Mouse (Mus musculus): ENCODE data around the gene Lhfpl3.
A peak's percentile ranks its signal among the peaks of the same experiment; 100 is the strongest.

Gene Lhfpl3

GRCm38 (mm10) chr5:23154439-23154838 lies 408.6 kb downstream of the Lhfpl3 start:
- DNase-seq = no peak

GRCm38 (mm10) chr5:23165947-23166350 lies 420.1 kb downstream of the Lhfpl3 start:
- no peak for DNase-seq

- DNase-seq = no peak
These were observed 420.8 kb downstream of the Lhfpl3 start for GRCm38 (mm10) chr5:23166658-23167057.

- no peak for DNase-seq
These were observed 443.8 kb downstream of the Lhfpl3 start for GRCm38 (mm10) chr5:23189633-23190032.

GRCm38 (mm10) chr5:23196879-23197278 lies 451.0 kb downstream of the Lhfpl3 start:
- no peak for DNase-seq

- DNase-seq = no peak
These were observed 467.2 kb downstream of the Lhfpl3 start for GRCm38 (mm10) chr5:23213086-23213485.

GRCm38 (mm10) chr5:23214646-23215045 lies 468.8 kb downstream of the Lhfpl3 start:
- DNase-seq = no peak

GRCm38 (mm10) chr5:23219655-23220054 lies 473.8 kb downstream of the Lhfpl3 start:
- DNase-seq = no peak

GRCm38 (mm10) chr5:23224759-23225536 lies 479.1 kb downstream of the Lhfpl3 start:
- DNase-seq = peak in 1 of 2 experiments; percentile 27

GRCm38 (mm10) chr5:23225621-23226020 lies 479.8 kb downstream of the Lhfpl3 start:
- DNase-seq = no peak

- DNase-seq = no peak
These were observed 480.9 kb downstream of the Lhfpl3 start for GRCm38 (mm10) chr5:23226753-23227152.

GRCm38 (mm10) chr5:23246974-23247373 lies 501.1 kb downstream of the Lhfpl3 start:
- peak in 1 of 2 experiments; percentile 57 for DNase-seq

GRCm38 (mm10) chr5:23247784-23248183 lies 501.9 kb downstream of the Lhfpl3 start:
- no peak for DNase-seq

- DNase-seq = no peak
These were observed 502.4 kb downstream of the Lhfpl3 start for GRCm38 (mm10) chr5:23248303-23248702.

GRCm38 (mm10) chr5:23249896-23250875 lies 504.3 kb downstream of the Lhfpl3 start:
- DNase-seq = peak; percentile 30 to 41

GRCm38 (mm10) chr5:23251462-23252224 lies 505.8 kb downstream of the Lhfpl3 start:
- DNase-seq = peak; percentile 70 to 76

- no peak for DNase-seq
These were observed 510.1 kb downstream of the Lhfpl3 start for GRCm38 (mm10) chr5:23255816-23256418.

- DNase-seq = no peak
These were observed 527.5 kb downstream of the Lhfpl3 start for GRCm38 (mm10) chr5:23273309-23273708.

- no peak for DNase-seq
These were observed 533.5 kb downstream of the Lhfpl3 start for GRCm38 (mm10) chr5:23279364-23279763.

GRCm38 (mm10) chr5:23284884-23285283 lies 539.0 kb downstream of the Lhfpl3 start:
- peak in 1 of 2 experiments; percentile 17 for DNase-seq

- no peak for DNase-seq
These were observed 543.3 kb downstream of the Lhfpl3 start for GRCm38 (mm10) chr5:23289149-23289548.

Measured in kidney, adult 8-10 months (tissue).